Mouse (Mus musculus) G1E (cell line): ENCODE measurements at regions not wholly inside any gene's neighbourhood (a gene's known extent, or its start where the extent isn't known, plus 50 kb on each side); places are given as distances from the start of the nearest gene placed in this dataset.

Experiments
- ATAC-seq: 2 replicates; pipeline ENCODE4 v1.8.0; 2016; ENCODE audit warnings: mild to moderate bottlenecking; ENCODE audit not compliant: insufficient number of reproducible peaks, poor library complexity, low FRiP score, severe bottlenecking; ENCODE audit errors: extremely low read depth
- DNase-seq: peaks from one replicate; pipeline ENCODE4 v3.0.0; 2012; ENCODE audit warnings: low spot score
- H3K27me3 ChIP-seq: 2 replicates; pipeline ENCODE4 v1.6.1; 2012; ENCODE audit warnings: mild to moderate bottlenecking, low read length, inconsistent platforms; ENCODE audit not compliant: insufficient read depth
- H3K36me3 ChIP-seq: replicated peaks from 2 replicates; pipeline ENCODE3; 2012; ENCODE audit warnings: mild to moderate bottlenecking, inconsistent platforms
- H3K4me1 ChIP-seq: 2 replicates; pipeline ENCODE4 v1.6.1; 2012; ENCODE audit warnings: low read depth, low read length, inconsistent platforms, mixed read lengths; ENCODE audit not compliant: insufficient read depth
- H3K4me3 ChIP-seq: 2 replicates; pipeline ENCODE4 v1.5.1; 2012; ENCODE audit warnings: low read depth, mild to moderate bottlenecking, inconsistent platforms, low read length, moderate library complexity, mixed read lengths
- H3K9me3 ChIP-seq: replicated peaks from 2 replicates; pipeline ENCODE4 v1.6.1; 2012; ENCODE audit warnings: inconsistent platforms
- CTCF ChIP-seq: IDR thresholded peaks from 2 replicates; pipeline ENCODE4 v1.5.1; 2012; ENCODE audit warnings: low read depth, low read length, inconsistent platforms, mixed read lengths
- GATA1 ChIP-seq: IDR thresholded peaks from 2 replicates; pipeline ENCODE4 v1.6.1; 2012; ENCODE audit warnings: borderline replicate concordance, low read length, inconsistent platforms, mixed read lengths
- GATA2 ChIP-seq: IDR thresholded peaks from 2 replicates; pipeline ENCODE4 v1.6.1; 2012; ENCODE audit warnings: low read depth, low read length, inconsistent platforms, borderline replicate concordance
- POLR2AphosphoS5 ChIP-seq: IDR thresholded peaks from 2 replicates; pipeline ENCODE4 v1.6.1; 2012; ENCODE audit warnings: low read depth, low read length, inconsistent platforms; ENCODE audit not compliant: insufficient replicate concordance
- TAL1 ChIP-seq: conservative IDR thresholded peaks from 2 replicates; pipeline ENCODE4 v1.6.1; 2012; ENCODE audit warnings: low read depth, low read length, inconsistent platforms, mixed read lengths

GRCm38 (mm10) chr1:190486551-190487104 is 316.1 kb upstream of the Prox1 start:
- Histone ChIP-seq H3K4me3 (no peak overlapping the region), H3K27me3 (0 out of 2 replicates have a peak, but pooled peaks cover 3% of the 10 kb centered on the region), H3K9me3 (peaks cover 84% of the 10 kb centered on the region), H3K4me1 (no peaks in the 10 kb centered on the region), H3K36me3 (no peaks in the 10 kb centered on the region)
- TF ChIP-seq GATA2 (no peak), GATA1 (no peak), TAL1 (no peak), POLR2AphosphoS5 (no peak), CTCF (no peak)
- ATAC-seq (no peak), DNase-seq (no peak)

- H3K4me1 ChIP-seq: no peaks in the 10 kb centered on the region
- TF ChIP-seq GATA1 (no peak), GATA2 (no peak), TAL1 (no peak), POLR2AphosphoS5 (no peak), CTCF (no peak)
- DNase-seq (no peak), ATAC-seq (no peak)
- no peak overlapping the region; the same call in 1 of the 2 replicates for H3K4me3 ChIP-seq
- H3K27me3 ChIP-seq: 0 out of 2 replicates have a peak, but pooled peaks cover 3% of the 10 kb centered on the region
- H3K36me3 ChIP-seq: no peaks in the 10 kb centered on the region
- H3K9me3 ChIP-seq: peaks cover 77% of the 10 kb centered on the region
Measured at GRCm38 (mm10) chr1:190483366-190483765, 312.9 kb upstream of the Prox1 start.

- no peak for DNase-seq
- ATAC-seq: no peak
- H3K9me3 ChIP-seq: peaks cover 65% of the 10 kb centered on the region
Measured at GRCm38 (mm10) chr1:190481071-190481470, 310.6 kb upstream of the Prox1 start.

GRCm38 (mm10) chr1:190480601-190481000 is 310.1 kb upstream of the Prox1 start:
- no peak for ATAC-seq
- Histone ChIP-seq H3K27me3 (0 out of 2 replicates have a peak, but pooled peaks cover 3% of the 10 kb centered on the region), H3K4me3 (no peak overlapping the region), H3K36me3 (no peaks in the 10 kb centered on the region), H3K4me1 (no peaks in the 10 kb centered on the region), H3K9me3 (peaks cover 61% of the 10 kb centered on the region)
- TF ChIP-seq POLR2AphosphoS5 (no peak), GATA1 (no peak)
- no peak for DNase-seq

More at GRCm38 (mm10) chr1:190481071-190481470, 310.6 kb upstream of the Prox1 start:
- TF ChIP-seq TAL1 (no peak), GATA1 (no peak), GATA2 (no peak), CTCF (no peak), POLR2AphosphoS5 (no peak)
- Histone ChIP-seq H3K27me3 (0 out of 2 replicates have a peak, but pooled peaks cover 3% of the 10 kb centered on the region), H3K4me1 (no peaks in the 10 kb centered on the region), H3K36me3 (no peaks in the 10 kb centered on the region), H3K4me3 (no peak overlapping the region)

- Histone ChIP-seq H3K9me3 (peaks cover 63% of the 10 kb centered on the region), H3K4me3 (no peak overlapping the region), H3K36me3 (no peaks in the 10 kb centered on the region), H3K27me3 (no peaks in the 10 kb centered on the region), H3K4me1 (no peaks in the 10 kb centered on the region)
- TF ChIP-seq POLR2AphosphoS5 (no peak), GATA2 (no peak), CTCF (no peak), TAL1 (no peak), GATA1 (no peak)
- DNase-seq (no peak), ATAC-seq (no peak)
Measured at GRCm38 (mm10) chr1:190472761-190473160, 302.2 kb upstream of the Prox1 start.

- ATAC-seq: no peak
Measured at GRCm38 (mm10) chr1:190470336-190470735, 299.8 kb upstream of the Prox1 start.

More at GRCm38 (mm10) chr1:190470336-190470735, 299.8 kb upstream of the Prox1 start:
- H3K36me3 ChIP-seq: no peaks in the 10 kb centered on the region
- TF ChIP-seq GATA2 (no peak), GATA1 (no peak), POLR2AphosphoS5 (no peak), TAL1 (no peak), CTCF (no peak)
- H3K4me3 ChIP-seq: no peak overlapping the region
- H3K4me1 ChIP-seq: no peaks in the 10 kb centered on the region
- peaks cover 78% of the 10 kb centered on the region for H3K9me3 ChIP-seq
- no peak for DNase-seq
- H3K27me3 ChIP-seq: no peaks in the 10 kb centered on the region
